Mouse (Mus musculus): Measurements from ENCODE around the gene Capza2.
"Not testable (repeated sequence)": the region's sequence is repeated elsewhere in the genome, so short reads cannot be mapped to it uniquely, and the experiment has no call there.

Capza2 gene

GRCm38 (mm10) chr6:17642739-17643138, 6.7 kb downstream of the Capza2 start:
- DNase-seq (ENCODE audit: low spot score): no peak

- no peak for DNase-seq (ENCODE audit: low spot score)
Observed at GRCm38 (mm10) chr6:17646107-17646506, 10.1 kb downstream of the Capza2 start.

- no peak for DNase-seq (ENCODE audit: low spot score)
Observed at GRCm38 (mm10) chr6:17652132-17652531, 16.1 kb downstream of the Capza2 start.

GRCm38 (mm10) chr6:17655080-17655479, 19.0 kb downstream of the Capza2 start:
- no peak for DNase-seq (ENCODE audit: low spot score)

- no peak for DNase-seq (ENCODE audit: low spot score)
Observed at GRCm38 (mm10) chr6:17657308-17657707, 21.3 kb downstream of the Capza2 start.

GRCm38 (mm10) chr6:17665348-17665747, 29.3 kb downstream of the Capza2 start:
- DNase-seq (ENCODE audit: low spot score): no peak

GRCm38 (mm10) chr6:17666024-17666423, 30.0 kb downstream of the Capza2 start:
- no peak for DNase-seq (ENCODE audit: low spot score)

GRCm38 (mm10) chr6:17667813-17668212, 31.8 kb downstream of the Capza2 start:
- no peak for DNase-seq (ENCODE audit: low spot score)

- no peak for DNase-seq (ENCODE audit: low spot score)
Observed at GRCm38 (mm10) chr6:17668334-17668733, 32.3 kb downstream of the Capza2 start.

GRCm38 (mm10) chr6:17669826-17670225, 33.8 kb downstream of the Capza2 start:
- DNase-seq (ENCODE audit: low spot score): no peak

- no peak for DNase-seq (ENCODE audit: low spot score)
Observed at GRCm38 (mm10) chr6:17675019-17675756, 39.2 kb downstream of the Capza2 start.

- no peak for DNase-seq (ENCODE audit: low spot score)
Observed at GRCm38 (mm10) chr6:17677008-17677407, 41.0 kb downstream of the Capza2 start.

- no peak for DNase-seq (ENCODE audit: low spot score)
Observed at GRCm38 (mm10) chr6:17680266-17680925, 44.4 kb downstream of the Capza2 start.

GRCm38 (mm10) chr6:17681810-17682209, 45.8 kb downstream of the Capza2 start:
- no peak for DNase-seq (ENCODE audit: low spot score)

- DNase-seq (ENCODE audit: low spot score): no peak
Observed at GRCm38 (mm10) chr6:17688676-17689075, 52.6 kb downstream of the Capza2 start.

GRCm38 (mm10) chr6:17692647-17693046, 56.6 kb downstream of the Capza2 start, which contains the start of gene St7:
Gene St7, plus strand, starts transcription at chr6:17692933.
- DNase-seq (ENCODE audit: low spot score): no peak

- DNase-seq (ENCODE audit: low spot score): peak; percentile 13
Observed at GRCm38 (mm10) chr6:17693726-17694549, 57.9 kb downstream of the Capza2 start.

- peak; percentile 22 for DNase-seq (ENCODE audit: low spot score)
Observed at GRCm38 (mm10) chr6:17694550-17694951, 58.5 kb downstream of the Capza2 start.

- no peak for DNase-seq (ENCODE audit: low spot score)
Observed at GRCm38 (mm10) chr6:17696321-17696734, 60.3 kb downstream of the Capza2 start.

GRCm38 (mm10) chr6:17700936-17701612, 65.0 kb downstream of the Capza2 start:
- DNase-seq (ENCODE audit: low spot score): no peak

- DNase-seq (ENCODE audit: low spot score): not testable (repeated sequence)
Observed at GRCm38 (mm10) chr6:17704038-17704437, 68.0 kb downstream of the Capza2 start.

- DNase-seq (ENCODE audit: low spot score): no peak
Observed at GRCm38 (mm10) chr6:17705973-17706372, 69.9 kb downstream of the Capza2 start.
